Mouse (Mus musculus): ENCODE data around the gene Plpp1. TPM values are rescaled to one million over a fixed set of nuclear protein-coding genes. Genes with fewer than 3 reads are reported as not detected.
A peak's percentile ranks its signal among the peaks of the same experiment; 100 is the strongest.

Plpp1 gene
- polyA plus RNA-seq, 1 experiment from 2014 or later, result 31.5 TPM

DNA sequence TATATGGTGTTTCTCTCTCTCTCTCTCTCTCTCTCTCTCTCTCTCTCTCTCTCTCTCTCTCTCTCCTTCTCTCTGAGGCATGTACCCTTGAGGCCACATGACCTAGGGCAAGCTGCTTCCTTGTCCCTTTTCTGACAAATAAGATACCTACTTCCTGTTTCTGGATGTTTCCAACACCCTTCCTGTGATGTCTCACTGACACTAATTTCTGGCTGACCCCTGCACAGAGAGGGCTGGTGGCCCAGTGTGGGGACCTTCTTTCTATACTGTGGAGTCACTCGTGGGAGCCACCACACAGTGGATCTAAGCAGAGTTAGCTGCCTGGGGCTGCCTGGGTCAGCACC lies 40.1 kb upstream of the Plpp1 start:
- H3K27ac ChIP-seq, result no peak overlapping the region
- 33% methylated on average over 1 of the region's 1 CpGs for WGBS
- H3K36me3 ChIP-seq, result no peaks in the 10 kb centered on the region
- no peak overlapping the region for H3K4me2 ChIP-seq
- H3K9ac ChIP-seq (replicated peaks), result no peak overlapping the region
- no peak overlapping the region for H3K4me3 ChIP-seq (replicated peaks)
- no peak for ATAC-seq (ENCODE audit: insufficient number of reproducible peaks, insufficient read depth, low FRiP score, low TSS enrichment, low read depth)
- no peaks in the 10 kb centered on the region for H3K27me3 ChIP-seq
- H3K4me1 ChIP-seq (replicated peaks), result peaks cover 40% of the 10 kb centered on the region
- H3K9me3 ChIP-seq, result no peaks in the 10 kb centered on the region

GRCm38 (mm10) chr13:112761787-112762186 lies 38.8 kb upstream of the Plpp1 start:
- Histone ChIP-seq H3K36me3 (no peaks in the 10 kb centered on the region), H3K27ac (no peak overlapping the region), H3K4me1 (replicated peaks) (peaks cover 35% of the 10 kb centered on the region), H3K4me2 (no peak overlapping the region), H3K9me3 (peaks cover 2% of the 10 kb centered on the region; the same call in 1 of the 2 replicates), H3K9ac (replicated peaks) (no peak overlapping the region), H3K4me3 (replicated peaks) (no peak overlapping the region), H3K27me3 (no peaks in the 10 kb centered on the region)
- no peak for ATAC-seq (ENCODE audit: insufficient number of reproducible peaks, insufficient read depth, low FRiP score, low TSS enrichment, low read depth)
- 39% methylated on average over 1 of the region's 1 CpGs for WGBS

GRCm38 (mm10) chr13:112762548-112762947 lies 38.0 kb upstream of the Plpp1 start:
- H3K9ac ChIP-seq (replicated peaks), result no peak overlapping the region
- no peaks in the 10 kb centered on the region for H3K36me3 ChIP-seq
- no peak overlapping the region for H3K4me2 ChIP-seq
- WGBS, result 74% methylated on average over 4 of the region's 4 CpGs
- H3K9me3 ChIP-seq, result peaks cover 9% of the 10 kb centered on the region
- no peak overlapping the region for H3K27ac ChIP-seq
- no peaks in the 10 kb centered on the region for H3K27me3 ChIP-seq
- no peak for ATAC-seq (ENCODE audit: insufficient number of reproducible peaks, insufficient read depth, low FRiP score, low TSS enrichment, low read depth)
- H3K4me3 ChIP-seq (replicated peaks), result no peak overlapping the region
- H3K4me1 ChIP-seq (replicated peaks), result peaks cover 35% of the 10 kb centered on the region

DNA sequence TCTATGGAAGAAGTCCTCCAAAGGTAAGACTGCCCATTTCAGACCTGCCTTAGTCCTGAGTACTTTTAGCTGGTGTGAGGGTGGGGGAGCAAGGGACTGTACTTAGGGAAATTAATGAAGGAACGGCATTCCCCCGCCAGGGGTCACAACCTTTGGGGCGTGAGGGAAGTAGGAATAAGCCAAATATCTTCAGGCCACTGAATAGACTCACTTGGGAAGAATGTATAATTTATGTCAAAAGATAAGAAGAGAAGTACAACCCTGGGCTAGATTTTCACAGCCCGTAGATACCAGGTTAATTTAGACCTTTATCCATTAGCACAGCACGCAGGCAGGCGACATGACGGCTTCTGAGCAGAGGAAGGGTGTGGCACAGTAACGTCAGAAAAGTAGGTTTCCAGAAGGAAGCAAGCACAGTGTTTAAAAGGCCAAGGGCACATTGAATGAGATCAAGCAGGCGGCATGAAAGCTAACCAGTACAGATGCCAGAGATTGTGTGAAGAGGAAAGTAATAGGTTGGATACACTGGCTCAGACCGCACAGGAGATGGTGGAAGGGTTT lies 37.0 kb upstream of the Plpp1 start:
- Histone ChIP-seq H3K27ac (no peak overlapping the region), H3K36me3 (no peaks in the 10 kb centered on the region), H3K4me1 (replicated peaks) (peaks cover 32% of the 10 kb centered on the region), H3K4me3 (replicated peaks) (no peak overlapping the region), H3K4me2 (no peak overlapping the region), H3K27me3 (no peaks in the 10 kb centered on the region), H3K9me3 (peaks cover 15% of the 10 kb centered on the region), H3K9ac (replicated peaks) (no peak overlapping the region)
- 79% methylated on average over 10 of the region's 10 CpGs for WGBS
- no peak for ATAC-seq (ENCODE audit: insufficient number of reproducible peaks, insufficient read depth, low FRiP score, low TSS enrichment, low read depth)

GRCm38 (mm10) chr13:112764556-112764955 lies 36.0 kb upstream of the Plpp1 start:
- peaks cover 15% of the 10 kb centered on the region for H3K9me3 ChIP-seq
- no peaks in the 10 kb centered on the region for H3K36me3 ChIP-seq
- no peak for ATAC-seq (ENCODE audit: insufficient number of reproducible peaks, insufficient read depth, low FRiP score, low TSS enrichment, low read depth)
- no peaks in the 10 kb centered on the region for H3K27me3 ChIP-seq
- 85% methylated on average over 5 of the region's 5 CpGs for WGBS
- no peak overlapping the region for H3K27ac ChIP-seq
- H3K9ac ChIP-seq (replicated peaks), result no peak overlapping the region
- no peak overlapping the region for H3K4me3 ChIP-seq (replicated peaks)
- H3K4me2 ChIP-seq, result no peak overlapping the region
- peaks cover 23% of the 10 kb centered on the region for H3K4me1 ChIP-seq (replicated peaks)

- Histone ChIP-seq H3K4me3 (replicated peaks) (no peak overlapping the region), H3K9ac (replicated peaks) (no peak overlapping the region), H3K4me2 (no peak overlapping the region), H3K36me3 (no peaks in the 10 kb centered on the region), H3K27ac (no peak overlapping the region), H3K27me3 (no peaks in the 10 kb centered on the region), H3K9me3 (peaks cover 15% of the 10 kb centered on the region), H3K4me1 (replicated peaks) (peaks cover 17% of the 10 kb centered on the region)
- WGBS, result 90% methylated on average over 3 of the region's 3 CpGs
- no peak for ATAC-seq (ENCODE audit: insufficient number of reproducible peaks, insufficient read depth, low FRiP score, low TSS enrichment, low read depth)
These were observed 34.9 kb upstream of the Plpp1 start for GRCm38 (mm10) chr13:112765654-112766053.

DNA sequence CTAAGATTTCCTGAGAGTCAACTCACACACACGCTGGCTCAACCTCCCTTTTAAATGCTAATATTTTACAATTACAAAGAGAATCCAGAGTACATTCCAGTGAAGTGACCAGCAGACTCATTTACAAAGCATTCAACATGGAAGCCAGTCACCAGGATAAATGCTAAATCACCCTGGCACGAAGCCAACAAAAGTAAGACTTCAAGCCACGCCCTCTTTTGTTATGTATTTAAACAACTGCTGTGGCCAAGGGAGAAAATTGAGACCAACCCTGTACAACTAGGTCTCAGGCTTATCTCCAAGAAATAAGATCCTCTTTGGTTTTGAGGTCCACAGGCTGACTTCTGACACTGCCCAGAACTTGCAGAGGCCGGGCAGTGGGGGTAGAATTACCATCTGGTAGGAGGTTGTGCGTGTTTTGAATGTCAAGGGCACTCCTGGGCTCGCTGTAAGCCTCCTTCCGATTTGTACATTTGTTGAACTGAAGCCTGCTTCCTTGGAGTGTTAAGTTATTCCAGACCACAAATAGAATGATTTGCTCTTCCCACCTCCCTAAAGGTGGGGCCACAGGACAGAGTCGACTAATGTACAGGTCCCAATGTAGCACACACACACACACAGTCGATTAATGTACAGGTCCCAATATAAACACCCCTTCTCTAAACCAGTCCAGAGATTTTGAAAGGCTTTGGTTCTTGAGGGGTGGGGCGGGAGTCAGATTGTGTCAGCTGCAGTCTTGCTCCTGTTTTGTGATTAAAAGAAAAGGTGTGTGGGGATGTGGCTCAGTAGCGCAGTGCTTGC lies 29.9 kb upstream of the Plpp1 start:
- no peaks in the 10 kb centered on the region for H3K36me3 ChIP-seq
- WGBS, result 46% methylated on average over 11 of the region's 11 CpGs
- peaks cover 12% of the 10 kb centered on the region; the same call in 1 of the 2 replicates for H3K4me1 ChIP-seq (replicated peaks)
- H3K27me3 ChIP-seq, result no peaks in the 10 kb centered on the region
- peaks cover 15% of the 10 kb centered on the region for H3K9me3 ChIP-seq
- H3K4me3 ChIP-seq (replicated peaks), result no peak overlapping the region
- no peak overlapping the region for H3K9ac ChIP-seq (replicated peaks)
- 0 out of 2 replicates have a peak overlapping the region, but pooled peaks have one; percentile 6 for H3K4me2 ChIP-seq
- H3K27ac ChIP-seq, result peak overlapping the region; percentile 53; the same call in 1 of the 2 replicates
- peak; percentile 66; the same call in 1 of the 2 replicates for ATAC-seq (ENCODE audit: insufficient number of reproducible peaks, insufficient read depth, low FRiP score, low TSS enrichment, low read depth)

GRCm38 (mm10) chr13:112771447-112772208 lies 29.0 kb upstream of the Plpp1 start:
- Histone ChIP-seq H3K36me3 (no peaks in the 10 kb centered on the region), H3K4me2 (no peak overlapping the region), H3K4me3 (replicated peaks) (no peak overlapping the region), H3K27me3 (no peaks in the 10 kb centered on the region), H3K4me1 (replicated peaks) (peaks cover 12% of the 10 kb centered on the region; the same call in 1 of the 2 replicates), H3K9ac (replicated peaks) (no peak overlapping the region), H3K9me3 (peaks cover 14% of the 10 kb centered on the region), H3K27ac (0 out of 2 replicates have a peak overlapping the region, but pooled peaks have one; percentile 53)
- no peak for ATAC-seq (ENCODE audit: insufficient number of reproducible peaks, insufficient read depth, low FRiP score, low TSS enrichment, low read depth)
- 49% methylated on average over 15 of the region's 15 CpGs for WGBS

GRCm38 (mm10) chr13:112772252-112772651 lies 28.3 kb upstream of the Plpp1 start:
- no peaks in the 10 kb centered on the region for H3K36me3 ChIP-seq
- H3K9me3 ChIP-seq, result peaks cover 9% of the 10 kb centered on the region
- H3K4me2 ChIP-seq, result no peak overlapping the region
- H3K4me3 ChIP-seq (replicated peaks), result no peak overlapping the region
- H3K4me1 ChIP-seq (replicated peaks), result peaks cover 12% of the 10 kb centered on the region; the same call in 1 of the 2 replicates
- no peak for ATAC-seq (ENCODE audit: insufficient number of reproducible peaks, insufficient read depth, low FRiP score, low TSS enrichment, low read depth)
- no peak overlapping the region for H3K27ac ChIP-seq
- 77% methylated on average over 11 of the region's 11 CpGs for WGBS
- no peaks in the 10 kb centered on the region for H3K27me3 ChIP-seq
- no peak overlapping the region for H3K9ac ChIP-seq (replicated peaks)

GRCm38 (mm10) chr13:112772861-112773260 lies 27.7 kb upstream of the Plpp1 start:
- no peak overlapping the region for H3K27ac ChIP-seq
- H3K4me3 ChIP-seq (replicated peaks), result no peak overlapping the region
- no peak for ATAC-seq (ENCODE audit: insufficient number of reproducible peaks, insufficient read depth, low FRiP score, low TSS enrichment, low read depth)
- 79% methylated on average over 14 of the region's 14 CpGs for WGBS
- H3K4me1 ChIP-seq (replicated peaks), result peaks cover 12% of the 10 kb centered on the region; the same call in 1 of the 2 replicates
- H3K4me2 ChIP-seq, result no peak overlapping the region
- peaks cover 3% of the 10 kb centered on the region for H3K9me3 ChIP-seq
- no peaks in the 10 kb centered on the region for H3K36me3 ChIP-seq
- H3K27me3 ChIP-seq, result no peaks in the 10 kb centered on the region
- H3K9ac ChIP-seq (replicated peaks), result no peak overlapping the region

GRCm38 (mm10) chr13:112773991-112774675 lies 26.5 kb upstream of the Plpp1 start:
- no peaks in the 10 kb centered on the region for H3K27me3 ChIP-seq
- no peaks in the 10 kb centered on the region for H3K9me3 ChIP-seq
- H3K27ac ChIP-seq, result no peak overlapping the region
- WGBS, result 94% methylated on average over 3 of the region's 3 CpGs
- H3K9ac ChIP-seq (replicated peaks), result no peak overlapping the region
- H3K4me1 ChIP-seq (replicated peaks), result peaks cover 12% of the 10 kb centered on the region; the same call in 1 of the 2 replicates
- H3K4me3 ChIP-seq (replicated peaks), result no peak overlapping the region
- ATAC-seq (ENCODE audit: insufficient number of reproducible peaks, insufficient read depth, low FRiP score, low TSS enrichment, low read depth), result no peak
- H3K4me2 ChIP-seq, result no peak overlapping the region
- H3K36me3 ChIP-seq, result no peaks in the 10 kb centered on the region

Measured in limb, embryonic 12.5 days (tissue).